Mouse (Mus musculus) megakaryocyte, adult 5-6 weeks (primary cell): ENCODE results near the gene Itgb5. TPM values are rescaled to one million over a fixed set of nuclear protein-coding genes. Genes with fewer than 3 reads are reported as not detected.

Experiments
- ATAC-seq: 2 replicates; pipeline ENCODE4 v1.8.0; 2016; ENCODE audit warnings: mild to moderate bottlenecking, inconsistent platforms; ENCODE audit not compliant: poor library complexity, severe bottlenecking
- total RNA-seq, 2 experiments: library from RNA; stranded (forward) in 1 of 2; stranded (reverse) in 1 of 2; fragments of 153-499, 151-499 nt in 1 of 2; fragments of 221-1000, 200-1000 nt in 1 of 2; gene quantifications; 2 replicates each; pipeline versions ENCODE4 v1.2.3 to v1.2.4; 2015 to 2017

The Itgb5 gene
- total RNA-seq, 2 experiments from 2014 or later: 11.8 to 17.2 TPM

- peak; percentile 49 for ATAC-seq
These were observed 107.4 kb downstream of the Itgb5 start for GRCm38 (mm10) chr16:33936885-33937284.

- ATAC-seq: peak; percentile 23; the same call in 1 of the 2 replicates
These were observed 108.1 kb downstream of the Itgb5 start for GRCm38 (mm10) chr16:33937567-33937966.

- no peak for ATAC-seq
These were observed 109.1 kb downstream of the Itgb5 start for GRCm38 (mm10) chr16:33938311-33939132.

GRCm38 (mm10) chr16:33939133-33939531, 109.7 kb downstream of the Itgb5 start:
- no peak for ATAC-seq

- ATAC-seq: no peak
These were observed 110.2 kb downstream of the Itgb5 start for GRCm38 (mm10) chr16:33939636-33940035.

GRCm38 (mm10) chr16:33940095-33940494, 110.6 kb downstream of the Itgb5 start:
- no peak for ATAC-seq

- ATAC-seq: no peak
These were observed 111.9 kb downstream of the Itgb5 start for GRCm38 (mm10) chr16:33941271-33941781.

- no peak for ATAC-seq
These were observed 112.9 kb downstream of the Itgb5 start for GRCm38 (mm10) chr16:33942341-33942740.

GRCm38 (mm10) chr16:33943388-33943787, 113.9 kb downstream of the Itgb5 start:
- no peak for ATAC-seq

- no peak for ATAC-seq
These were observed 114.7 kb downstream of the Itgb5 start for GRCm38 (mm10) chr16:33944126-33944525.

- ATAC-seq: no peak
These were observed 115.3 kb downstream of the Itgb5 start for GRCm38 (mm10) chr16:33944772-33945171.

- no peak for ATAC-seq
These were observed 116.6 kb downstream of the Itgb5 start for GRCm38 (mm10) chr16:33946021-33946420.

GRCm38 (mm10) chr16:33947664-33948571, 118.5 kb downstream of the Itgb5 start:
- ATAC-seq: no peak

- no peak for ATAC-seq
These were observed 120.9 kb downstream of the Itgb5 start for GRCm38 (mm10) chr16:33950386-33950785.

- peak; percentile 87 for ATAC-seq
These were observed 121.4 kb downstream of the Itgb5 start for GRCm38 (mm10) chr16:33950830-33951229.

GRCm38 (mm10) chr16:33953008-33953407, 123.5 kb downstream of the Itgb5 start:
- ATAC-seq: no peak

- peak; percentile 69 for ATAC-seq
These were observed 125.3 kb downstream of the Itgb5 start for GRCm38 (mm10) chr16:33954793-33955192.

GRCm38 (mm10) chr16:33963509-33963908, 134.0 kb downstream of the Itgb5 start:
- no peak for ATAC-seq

GRCm38 (mm10) chr16:33965878-33966537, 136.5 kb downstream of the Itgb5 start:
- ATAC-seq: no peak; the same call in 1 of the 2 replicates

GRCm38 (mm10) chr16:33966538-33967282, 137.2 kb downstream of the Itgb5 start, which contains the start of gene Umps:
Gene Umps, minus strand, starts transcription at chr16:33967038.
- ATAC-seq: peak; percentile 93
